Mouse (Mus musculus) myocyte (in vitro differentiated cells): ENCODE measurements at regions not wholly inside any gene's neighbourhood (a gene's known extent, or its start where the extent isn't known, plus 50 kb on each side); places are given as distances from the start of the nearest gene placed in this dataset.

ENCODE experiments used
- CEBPB ChIP-seq: IDR thresholded peaks from 2 replicates; pipeline ENCODE4 v1.6.1; 2011; ENCODE audit warnings: mild to moderate bottlenecking, moderate library complexity; ENCODE audit not compliant: poor library complexity, insufficient read depth, severe bottlenecking
- MYOG ChIP-seq, 3 experiments: IDR thresholded peaks; one replicate each; pipeline ENCODE4 v1.6.1; 2011; ENCODE audit warnings: control low read depth in 2 of 3, low read depth in 2 of 3, mild to moderate bottlenecking in 2 of 3; ENCODE audit not compliant: insufficient read length in 2 of 3, control insufficient read depth in 1 of 3, insufficient read depth in 1 of 3
- POLR2A ChIP-seq: IDR thresholded peaks from one replicate; pipeline ENCODE4 v1.6.1; 2011; ENCODE audit warnings: low read depth, mild to moderate bottlenecking, control low read depth, moderate library complexity; ENCODE audit not compliant: insufficient read length
- POLR2AphosphoS2 ChIP-seq: IDR thresholded peaks from one replicate; pipeline ENCODE4 v1.6.1; 2011; ENCODE audit warnings: low read depth, control low read depth; ENCODE audit not compliant: insufficient read length

GRCm38 (mm10) chr13:99049699-99050098 lies 65.3 kb upstream of the 1700024P04Rik start:
- TF ChIP-seq MYOG (IDR thresholded peaks at IDR 0.05; ENCODE audit: control insufficient read depth in 1 of 3, insufficient read depth in 1 of 3, insufficient read length in 2 of 3, low read depth in 2 of 3) (no peak), POLR2A (no peak), CEBPB (no peak), POLR2AphosphoS2 (no peak)
